Mouse (Mus musculus) right cerebral cortex, postnatal 4 days (tissue): Measurements from ENCODE around the gene Clec5a.
"Not testable (repeated sequence)": the region's sequence is repeated elsewhere in the genome, so short reads cannot be mapped to it uniquely, and the experiment has no call there.

Source experiments
- DNase-seq: peaks from one replicate; pipeline ENCODE4 v3.0.0-alpha.2; 2022

Clec5a gene

DNA sequence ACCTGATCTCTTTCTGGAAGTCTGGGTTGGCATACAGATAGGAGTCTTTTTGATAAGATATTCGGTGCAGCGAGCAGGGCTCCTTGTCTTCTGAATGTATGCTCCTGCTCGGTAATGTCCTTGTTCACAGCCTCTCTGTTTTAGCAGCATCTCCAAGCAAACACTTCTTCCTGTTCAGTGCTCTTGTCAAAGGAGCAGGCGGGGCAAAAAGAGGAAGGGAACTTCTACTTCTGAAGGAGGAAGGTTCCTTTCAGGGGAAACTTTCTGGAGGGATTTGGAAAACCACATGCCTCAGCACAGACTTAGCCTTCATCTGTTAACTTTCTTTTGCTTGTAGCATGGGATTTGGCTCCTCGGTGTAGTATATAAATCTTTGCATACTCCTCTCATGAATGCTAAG lies at the start of gene Clec5a:
Gene Clec5a (minus strand): TSS at position 177 of the 400 bp plus-strand sequence.
- no peak for DNase-seq

GRCm38 (mm10) chr6:40634640-40635071 lies 49.0 kb upstream of the Clec5a start:
- no peak for DNase-seq

DNA sequence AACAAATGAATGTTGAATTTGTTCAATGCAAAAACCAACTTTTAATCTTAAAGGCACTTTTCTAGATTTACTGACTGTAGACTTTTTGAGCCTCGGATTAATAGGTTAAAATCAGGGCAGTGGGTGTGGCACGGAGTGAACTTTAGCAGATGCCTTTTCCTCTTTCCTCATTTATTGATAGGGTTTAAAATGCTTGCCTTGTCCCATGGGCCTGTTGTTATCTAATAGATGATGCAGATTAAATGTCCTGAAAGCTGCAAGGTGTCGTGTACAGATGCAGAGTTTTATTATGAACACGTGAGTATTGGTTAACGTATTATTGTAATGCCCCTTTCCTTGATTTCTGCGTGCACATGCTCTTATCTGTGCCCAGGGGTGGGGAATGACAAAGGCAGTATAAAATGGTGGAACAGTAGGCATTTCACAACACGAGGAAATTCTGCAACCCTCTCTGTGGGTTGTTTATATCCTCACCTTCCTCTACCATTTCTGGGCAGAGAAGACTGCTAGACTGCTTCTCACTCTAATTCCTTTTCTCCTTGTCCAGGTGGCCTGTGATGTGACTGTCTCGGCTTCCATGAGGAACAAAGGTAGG lies 42.9 kb upstream of the Clec5a start, which contains the start of gene Mgam:
Gene Mgam (plus strand): TSS at position 426 of the 595 bp plus-strand sequence.
- no peak for DNase-seq

- DNase-seq: no peak
Observed at GRCm38 (mm10) chr6:40626111-40626510, 40.5 kb upstream of the Clec5a start.

- peak; percentile 88 for DNase-seq
Observed at GRCm38 (mm10) chr6:40617965-40618364, 32.3 kb upstream of the Clec5a start.

DNA sequence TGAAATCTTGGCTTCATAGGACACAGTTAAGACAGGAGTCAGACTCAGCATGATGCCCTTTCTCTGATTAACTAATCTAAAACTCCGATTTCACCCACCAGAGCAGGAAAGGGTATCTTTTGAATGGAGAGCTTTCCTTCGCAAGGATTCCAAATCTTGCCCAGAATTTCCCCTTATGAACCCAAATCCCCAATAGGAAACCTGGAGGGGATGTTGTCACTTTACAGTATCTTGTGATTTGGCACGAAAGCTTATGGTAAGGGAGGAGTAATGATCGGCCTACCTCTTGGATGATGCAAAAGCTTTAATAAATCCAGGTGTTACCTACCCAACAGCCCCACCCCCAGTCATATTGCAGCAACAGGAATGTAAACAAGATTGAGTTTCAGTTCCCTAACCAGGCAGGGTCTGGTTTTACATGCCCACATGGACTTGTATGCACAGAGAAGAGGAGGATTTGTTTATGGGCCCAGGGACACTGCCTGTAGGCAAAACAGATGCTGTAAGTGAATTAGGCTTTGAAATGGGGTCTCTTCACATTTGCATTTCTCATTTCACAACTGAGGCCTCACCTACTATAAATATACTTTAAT lies 27.7 kb upstream of the Clec5a start, which contains the start of gene Tas2r138:
Gene Tas2r138 (minus strand): TSS at position 51 of the 593 bp plus-strand sequence.
- DNase-seq: no peak

GRCm38 (mm10) chr6:40610244-40610643 lies 24.6 kb upstream of the Clec5a start:
- DNase-seq: peak; percentile 12

GRCm38 (mm10) chr6:40607431-40607830 lies 21.8 kb upstream of the Clec5a start:
- peak; percentile 30 for DNase-seq

- DNase-seq: not testable (repeated sequence)
Observed at GRCm38 (mm10) chr6:40598546-40598945, 12.9 kb upstream of the Clec5a start.

DNA sequence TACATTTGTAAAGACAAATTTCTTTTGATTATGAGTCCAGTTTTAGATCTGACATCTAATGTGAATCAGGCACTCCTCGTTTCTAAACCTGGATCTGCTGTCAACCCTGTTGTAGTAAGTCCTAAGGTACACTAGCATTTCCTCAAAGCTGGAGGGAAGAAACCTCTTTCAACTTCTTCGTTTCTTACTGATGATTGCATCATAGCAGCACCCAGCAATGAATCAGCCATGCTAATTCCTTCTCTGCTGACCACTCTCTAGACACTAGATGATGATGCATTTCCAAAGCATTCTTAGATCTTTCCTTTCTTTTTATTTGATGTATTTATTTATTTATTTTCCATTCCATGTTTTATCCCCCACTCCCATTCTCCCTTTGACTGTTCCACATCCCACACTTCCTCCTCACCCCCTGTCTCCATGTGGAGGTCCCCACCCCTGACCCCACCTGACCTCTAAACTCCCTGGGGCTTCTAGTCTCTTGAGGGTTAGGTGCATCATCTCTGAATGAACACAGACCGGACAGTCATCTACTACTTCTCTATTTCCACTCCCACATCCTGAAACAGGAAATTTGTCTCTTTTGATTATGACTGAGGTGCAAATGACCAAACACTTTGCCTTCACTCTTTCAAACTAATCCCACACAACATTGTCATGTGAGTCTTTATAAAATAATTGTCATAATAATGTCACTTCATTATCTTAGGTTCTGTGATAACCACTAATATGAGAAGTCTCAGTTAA lies 9.4 kb upstream of the Clec5a start:
- no peak for DNase-seq

GRCm38 (mm10) chr6:40588346-40588745 lies 2.7 kb upstream of the Clec5a start:
- no peak for DNase-seq

GRCm38 (mm10) chr6:40584336-40584735 lies 1.3 kb downstream of the Clec5a start:
- DNase-seq: no peak

- DNase-seq: no peak
Observed at GRCm38 (mm10) chr6:40576305-40576704, 9.3 kb downstream of the Clec5a start.

DNA sequence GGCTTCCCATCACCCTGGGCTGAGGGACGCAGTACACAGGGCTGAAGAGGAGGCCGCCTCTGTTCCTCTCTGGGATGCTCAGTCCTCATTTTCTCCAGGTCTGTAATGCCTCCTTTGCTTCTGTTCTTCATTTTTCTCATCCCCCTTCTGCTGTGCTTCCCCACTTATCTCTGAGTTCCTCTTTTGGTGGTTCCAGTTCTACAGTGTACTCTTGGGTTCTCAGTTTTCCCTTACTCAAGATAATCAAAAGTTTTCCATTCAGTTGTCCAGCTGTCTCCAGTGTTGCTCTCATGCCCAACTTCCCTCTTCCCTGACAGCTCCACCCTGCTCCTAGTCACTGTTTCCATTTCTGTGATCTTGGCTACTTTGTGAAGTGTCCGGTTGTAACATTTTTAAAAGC lies 12.0 kb downstream of the Clec5a start:
- no peak for DNase-seq

- DNase-seq: no peak
Observed at GRCm38 (mm10) chr6:40569187-40569586, 16.4 kb downstream of the Clec5a start, which contains the start of gene Olfr460. Gene Olfr460 (plus strand): TSS chr6:40569487.

GRCm38 (mm10) chr6:40554950-40555349 lies 30.7 kb downstream of the Clec5a start, which contains the start of gene Olfr461:
Gene Olfr461 (minus strand): TSS chr6:40555050.
- DNase-seq: no peak

GRCm38 (mm10) chr6:40544690-40545089 lies 40.9 kb downstream of the Clec5a start:
- DNase-seq: no peak
